Mouse (Mus musculus): ENCODE data around the gene Uap1l1. TPM values are rescaled to one million over a fixed set of nuclear protein-coding genes. Genes with fewer than 3 reads are reported as not detected.

Uap1l1 gene
- polyA plus RNA-seq, 1 experiment from 2014 or later: 20.8 TPM

DNA sequence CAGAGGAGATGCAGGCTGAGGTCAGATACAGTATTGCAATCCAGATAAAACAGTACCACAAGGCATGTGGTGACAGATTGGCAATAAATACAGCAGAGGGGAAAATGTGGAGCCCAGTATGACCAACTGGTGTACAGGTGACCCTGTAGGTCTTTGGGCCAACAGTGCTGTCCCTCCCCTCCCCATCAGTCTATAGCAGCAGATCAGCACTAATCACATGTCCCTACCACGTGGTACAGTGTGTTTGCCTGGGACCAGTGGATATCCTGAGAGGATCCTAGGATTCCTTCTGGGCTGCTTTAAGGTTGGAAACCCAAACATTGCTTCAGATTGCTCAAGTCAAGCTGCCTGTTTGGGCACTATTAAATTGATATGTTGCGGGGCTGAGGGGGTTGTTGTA lies 31.9 kb downstream of the Uap1l1 start:
- peaks cover 46% of the 10 kb centered on the region for H3K36me3 ChIP-seq (ENCODE audit: control insufficient read depth, insufficient read depth, low read length)
- H3K27me3 ChIP-seq (replicated peaks; ENCODE audit: control insufficient read depth, insufficient read depth, low read length): no peaks in the 10 kb centered on the region
- H3K9ac ChIP-seq (ENCODE audit: low read depth, low read length): peak overlapping the region; percentile 91
- H3K9me3 ChIP-seq (ENCODE audit: control insufficient read depth, low read length): no peaks in the 10 kb centered on the region
- DNase-seq (ENCODE audit: low spot score) (no peak), ATAC-seq (ENCODE audit: low read depth) (no peak)
- peaks cover 14% of the 10 kb centered on the region for H3K4me1 ChIP-seq (ENCODE audit: control insufficient read depth, insufficient read depth, low read length)
- no peak overlapping the region for H3K27ac ChIP-seq (replicated peaks; ENCODE audit: low read depth, low read length)
- peak overlapping the region; percentile 86 for H3K4me2 ChIP-seq (ENCODE audit: low read depth, low read length)
- peak overlapping the region; percentile 85 for H3K4me3 ChIP-seq (ENCODE audit: low read depth, low read length)
- WGBS: 81% methylated on average over 2 of the region's 2 CpGs

DNA sequence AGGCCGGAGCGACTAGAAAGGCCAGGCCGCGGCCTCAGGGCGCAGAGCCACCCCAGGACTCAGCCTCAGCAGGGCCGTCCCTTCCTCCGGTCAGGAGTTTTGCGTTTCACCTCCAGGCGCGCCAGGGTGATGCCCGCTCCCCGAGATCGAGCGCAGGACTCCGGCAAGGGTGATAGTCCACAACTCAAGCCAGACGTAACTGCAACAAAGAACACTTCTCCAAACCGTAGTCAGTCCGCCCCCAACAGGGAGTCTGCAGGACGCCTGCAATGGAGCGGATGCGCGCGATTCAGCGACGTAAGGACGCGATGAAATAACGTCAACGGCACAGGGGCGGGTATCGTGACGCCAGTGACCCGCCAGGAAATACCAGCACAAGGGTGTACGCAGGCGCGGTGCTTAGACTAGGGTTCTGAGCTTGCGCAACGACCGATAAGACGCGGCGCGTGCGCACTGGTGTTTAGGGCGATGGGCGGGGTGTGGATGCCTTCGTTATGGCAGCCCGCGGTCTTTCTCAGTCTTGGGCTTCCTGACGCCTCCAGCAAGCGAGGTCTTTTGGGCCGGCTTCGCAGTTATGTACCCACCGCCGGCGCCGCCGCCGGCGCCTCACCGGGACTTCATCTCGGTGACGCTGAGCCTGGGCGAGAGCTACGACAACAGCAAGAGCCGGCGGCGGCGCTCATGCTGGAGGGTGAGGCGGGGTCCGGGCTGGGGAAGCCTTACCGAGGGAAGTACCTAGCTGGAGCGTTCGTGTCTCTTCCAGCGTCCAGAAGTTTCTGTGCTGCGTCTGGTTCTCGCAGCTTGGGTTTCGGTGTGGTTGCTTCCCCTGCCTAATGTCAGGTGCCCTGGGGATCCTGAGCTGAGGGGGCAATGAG lies 33.0 kb downstream of the Uap1l1 start, which contains the start of gene Man1b1:
Gene Man1b1 (plus strand): TSS at position 53 of the 875 bp plus-strand sequence.
- H3K27me3 ChIP-seq (replicated peaks; ENCODE audit: control insufficient read depth, insufficient read depth, low read length): no peaks in the 10 kb centered on the region
- DNase-seq (ENCODE audit: low spot score) (peak; percentile 100), ATAC-seq (ENCODE audit: low read depth) (peak; percentile 99)
- H3K27ac ChIP-seq (replicated peaks; ENCODE audit: low read depth, low read length): peak within 1 kb of the TSS; percentile 89
- H3K4me3 ChIP-seq (ENCODE audit: low read depth, low read length): peak within 1 kb of the TSS; percentile 85
- peak within 1 kb of the TSS; percentile 91 for H3K9ac ChIP-seq (ENCODE audit: low read depth, low read length)
- H3K4me2 ChIP-seq (ENCODE audit: low read depth, low read length): peak within 1 kb of the TSS; percentile 86
- under 1% methylated on average over 74 of the region's 78 CpGs for WGBS
- peaks cover 35% of the 10 kb centered on the region for H3K36me3 ChIP-seq (ENCODE audit: control insufficient read depth, insufficient read depth, low read length)
- H3K9me3 ChIP-seq (ENCODE audit: control insufficient read depth, low read length): no peaks in the 10 kb centered on the region
- H3K4me1 ChIP-seq (ENCODE audit: control insufficient read depth, insufficient read depth, low read length): peaks cover 14% of the 10 kb centered on the region

DNA sequence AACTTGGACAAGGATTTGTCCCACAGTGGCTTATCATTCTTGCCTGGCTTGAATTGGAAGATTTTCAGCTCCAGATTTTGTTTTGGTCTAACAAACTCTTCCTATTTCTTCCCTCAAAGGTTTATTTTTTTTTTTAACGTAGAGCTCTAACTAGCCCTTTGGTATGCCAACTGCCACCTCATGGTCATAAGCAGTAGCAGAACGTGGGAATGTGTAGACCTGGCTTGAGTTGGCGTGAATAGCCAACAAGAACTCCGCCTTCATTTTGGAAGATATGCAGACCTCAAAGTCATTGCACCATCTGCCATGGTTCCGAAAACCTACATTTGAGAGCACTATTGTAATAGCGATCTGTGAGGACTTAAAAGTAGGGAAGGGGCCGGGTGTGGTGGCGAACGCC lies 34.0 kb downstream of the Uap1l1 start:
- H3K9ac ChIP-seq (ENCODE audit: low read depth, low read length): peak overlapping the region; percentile 91
- no peak for DNase-seq (ENCODE audit: low spot score)
- 60% methylated on average over 9 of the region's 9 CpGs for WGBS

DNA sequence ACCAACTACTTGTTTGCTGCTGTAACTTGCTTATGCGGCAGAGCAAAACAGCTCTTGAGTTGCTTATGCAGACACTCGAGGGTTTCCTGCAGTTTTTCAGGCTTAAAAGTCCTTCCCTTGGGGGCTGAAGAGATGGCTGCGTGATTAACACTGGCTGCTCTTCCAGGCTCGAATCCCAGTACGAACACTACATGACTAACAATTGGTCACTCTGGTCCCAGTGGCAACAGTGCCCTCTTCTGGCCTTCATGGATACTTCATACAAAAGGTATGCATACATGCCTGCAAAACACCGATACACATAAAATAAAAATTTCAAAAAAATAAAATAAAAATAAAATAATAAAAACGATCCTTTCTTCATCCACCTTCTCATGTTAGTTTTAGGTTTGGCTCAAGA lies 37.0 kb downstream of the Uap1l1 start:
- H3K4me1 ChIP-seq (ENCODE audit: control insufficient read depth, insufficient read depth, low read length): peaks cover 11% of the 10 kb centered on the region
- no peaks in the 10 kb centered on the region for H3K27me3 ChIP-seq (replicated peaks; ENCODE audit: control insufficient read depth, insufficient read depth, low read length)
- DNase-seq (ENCODE audit: low spot score): peak; percentile 18
- no peaks in the 10 kb centered on the region for H3K9me3 ChIP-seq (ENCODE audit: control insufficient read depth, low read length)
- H3K36me3 ChIP-seq (ENCODE audit: control insufficient read depth, insufficient read depth, low read length): no peaks in the 10 kb centered on the region
- H3K9ac ChIP-seq (ENCODE audit: low read depth, low read length): no peak overlapping the region
- H3K27ac ChIP-seq (replicated peaks; ENCODE audit: low read depth, low read length): no peak overlapping the region
- H3K4me3 ChIP-seq (ENCODE audit: low read depth, low read length): no peak overlapping the region
- WGBS: 39% methylated on average over 7 of the region's 7 CpGs
- no peak for ATAC-seq (ENCODE audit: low read depth)
- no peak overlapping the region for H3K4me2 ChIP-seq (ENCODE audit: low read depth, low read length)

More for the DNA sequence above, 34.0 kb downstream of the Uap1l1 start:
- no peaks in the 10 kb centered on the region for H3K27me3 ChIP-seq (replicated peaks; ENCODE audit: control insufficient read depth, insufficient read depth, low read length)
- H3K4me3 ChIP-seq (ENCODE audit: low read depth, low read length): peak overlapping the region; percentile 85
- no peaks in the 10 kb centered on the region for H3K9me3 ChIP-seq (ENCODE audit: control insufficient read depth, low read length)
- peaks cover 14% of the 10 kb centered on the region for H3K4me1 ChIP-seq (ENCODE audit: control insufficient read depth, insufficient read depth, low read length)
- peak overlapping the region; percentile 56 for H3K4me2 ChIP-seq (ENCODE audit: low read depth, low read length)
- no peak for ATAC-seq (ENCODE audit: low read depth)
- H3K27ac ChIP-seq (replicated peaks; ENCODE audit: low read depth, low read length): no peak overlapping the region
- peaks cover 26% of the 10 kb centered on the region for H3K36me3 ChIP-seq (ENCODE audit: control insufficient read depth, insufficient read depth, low read length)

DNA sequence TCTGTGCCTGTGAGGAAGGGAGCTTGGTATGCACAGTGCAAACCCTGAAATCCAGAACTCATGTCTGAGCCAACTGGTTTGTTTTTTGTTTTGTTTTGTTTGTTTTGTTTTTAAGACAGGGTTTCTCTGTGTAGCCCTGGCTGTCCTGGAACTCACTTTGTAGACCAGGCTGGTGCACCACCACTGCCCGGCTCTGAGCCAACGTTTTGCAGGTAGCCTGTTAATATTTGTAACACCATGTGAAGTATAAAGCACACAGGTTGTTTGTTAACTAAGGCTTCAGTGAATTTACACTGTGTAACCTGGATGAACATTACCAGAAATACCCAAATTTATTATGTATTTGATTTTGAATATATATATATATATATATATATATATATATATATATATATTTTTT lies 39.4 kb downstream of the Uap1l1 start:
- 0 out of 2 replicates have a peak, but pooled peaks cover 4% of the 10 kb centered on the region for H3K27me3 ChIP-seq (replicated peaks; ENCODE audit: control insufficient read depth, insufficient read depth, low read length)
- no peak overlapping the region for H3K27ac ChIP-seq (replicated peaks; ENCODE audit: low read depth, low read length)

DNA sequence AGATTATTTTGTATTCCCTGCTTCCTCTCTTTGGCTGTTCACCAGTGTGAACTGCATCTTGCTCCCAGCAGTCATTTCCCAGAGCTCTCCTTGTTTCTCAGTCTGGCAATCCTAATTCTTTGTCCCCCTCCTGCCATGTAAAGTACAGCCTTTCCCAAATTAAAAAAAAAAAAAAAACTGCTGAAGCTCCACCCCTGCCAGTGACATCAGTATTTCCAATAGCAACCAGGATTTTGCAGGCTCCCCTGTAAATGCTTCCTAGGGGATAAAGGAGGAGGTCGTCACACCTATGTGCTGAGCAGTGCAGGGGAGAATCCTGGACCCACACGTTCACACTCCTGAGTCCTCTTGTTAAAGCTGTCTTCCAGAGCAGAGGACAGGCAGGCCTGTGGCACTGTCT lies 45.4 kb downstream of the Uap1l1 start:
- no peak overlapping the region for H3K9ac ChIP-seq (ENCODE audit: low read depth, low read length)
- no peak for DNase-seq (ENCODE audit: low spot score)
- no peaks in the 10 kb centered on the region for H3K36me3 ChIP-seq (ENCODE audit: control insufficient read depth, insufficient read depth, low read length)
- no peaks in the 10 kb centered on the region for H3K9me3 ChIP-seq (ENCODE audit: control insufficient read depth, low read length)
- WGBS: 48% methylated on average over 2 of the region's 2 CpGs
- H3K4me3 ChIP-seq (ENCODE audit: low read depth, low read length): no peak overlapping the region
- H3K4me1 ChIP-seq (ENCODE audit: control insufficient read depth, insufficient read depth, low read length): peaks cover 3% of the 10 kb centered on the region; the same call in 1 of the 2 replicates
- peaks cover 42% of the 10 kb centered on the region for H3K27me3 ChIP-seq (replicated peaks; ENCODE audit: control insufficient read depth, insufficient read depth, low read length)
- H3K27ac ChIP-seq (replicated peaks; ENCODE audit: low read depth, low read length): no peak overlapping the region
- no peak for ATAC-seq (ENCODE audit: low read depth)
- no peak overlapping the region for H3K4me2 ChIP-seq (ENCODE audit: low read depth, low read length)

More for the DNA sequence above, 39.4 kb downstream of the Uap1l1 start:
- no peaks in the 10 kb centered on the region for H3K9me3 ChIP-seq (ENCODE audit: control insufficient read depth, low read length)
- WGBS: 80% methylated on average over 2 of the region's 2 CpGs
- ATAC-seq (ENCODE audit: low read depth) (no peak), DNase-seq (ENCODE audit: low spot score) (no peak)
- H3K4me2 ChIP-seq (ENCODE audit: low read depth, low read length): no peak overlapping the region
- peaks cover under 1% of the 10 kb centered on the region; the same call in 1 of the 2 replicates for H3K4me1 ChIP-seq (ENCODE audit: control insufficient read depth, insufficient read depth, low read length)
- no peak overlapping the region for H3K4me3 ChIP-seq (ENCODE audit: low read depth, low read length)
- no peak overlapping the region for H3K9ac ChIP-seq (ENCODE audit: low read depth, low read length)
- H3K36me3 ChIP-seq (ENCODE audit: control insufficient read depth, insufficient read depth, low read length): no peaks in the 10 kb centered on the region

DNA sequence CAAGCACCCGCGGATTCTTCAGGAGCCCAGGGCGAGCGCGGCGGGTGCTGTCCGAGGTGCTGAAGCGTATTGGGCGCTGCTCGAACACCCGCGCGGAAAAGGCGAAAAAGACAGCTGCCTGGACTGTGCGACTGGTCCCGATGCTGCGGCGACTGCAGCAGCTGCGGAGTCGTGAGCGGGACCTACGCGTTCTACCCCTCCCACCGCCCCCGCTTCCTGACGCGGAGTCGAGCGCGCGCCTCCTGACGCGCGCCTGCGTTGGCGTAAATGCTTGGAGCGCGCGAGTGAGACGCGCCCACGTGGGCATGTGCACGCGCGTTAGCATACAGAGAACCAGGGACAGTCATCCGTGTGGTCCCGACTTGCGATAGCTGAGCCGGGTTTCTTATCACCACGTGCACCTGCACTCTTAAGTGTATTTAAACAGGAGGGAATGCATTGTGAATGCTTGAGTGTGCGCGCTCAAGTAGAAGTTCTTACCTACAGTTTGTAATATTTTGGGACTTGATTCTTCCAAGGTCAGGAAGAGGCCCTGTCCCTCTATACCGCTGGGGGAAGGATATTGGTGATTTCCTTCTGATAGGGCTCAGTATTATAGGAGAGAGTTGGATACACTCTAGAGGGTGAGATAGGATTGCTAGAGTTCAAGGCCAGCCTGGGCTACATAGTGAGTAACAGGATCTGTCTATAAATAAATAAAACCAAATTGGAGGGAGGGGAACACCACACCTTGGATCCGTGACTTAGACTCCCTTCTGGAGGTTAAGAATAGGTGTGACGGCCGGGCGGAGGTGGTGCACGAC lies 46.3 kb downstream of the Uap1l1 start, which contains the start of gene Grin1:
Gene Grin1 (minus strand): TSS at position 217 of the 803 bp plus-strand sequence.
- Histone ChIP-seq H3K9ac (ENCODE audit: low read depth, low read length) (no peak within 1 kb of the TSS), H3K4me2 (ENCODE audit: low read depth, low read length) (peak within 1 kb of the TSS; percentile 55), H3K27me3 (replicated peaks; ENCODE audit: control insufficient read depth, insufficient read depth, low read length) (peaks cover 43% of the 10 kb centered on the region), H3K4me3 (ENCODE audit: low read depth, low read length) (peak within 1 kb of the TSS; percentile 34), H3K27ac (replicated peaks; ENCODE audit: low read depth, low read length) (no peak within 1 kb of the TSS), H3K4me1 (ENCODE audit: control insufficient read depth, insufficient read depth, low read length) (peaks cover 3% of the 10 kb centered on the region; the same call in 1 of the 2 replicates), H3K36me3 (ENCODE audit: control insufficient read depth, insufficient read depth, low read length) (no peaks in the 10 kb centered on the region), H3K9me3 (ENCODE audit: control insufficient read depth, low read length) (no peaks in the 10 kb centered on the region)
- peak; percentile 86 for ATAC-seq (ENCODE audit: low read depth)
- DNase-seq (ENCODE audit: low spot score): peak; percentile 74
- WGBS: 10% methylated on average over 57 of the region's 58 CpGs

Measured in embryonic facial prominence, embryonic 14.5 days (tissue).